Mouse (Mus musculus): Measurements from ENCODE around the gene Slc36a4. TPM values are rescaled to one million over a fixed set of nuclear protein-coding genes. Genes with fewer than 3 reads are reported as not detected.

The Slc36a4 gene
- total RNA-seq (2023) = 10 to 100 TPM; 16.0 to 16.6 TPM

GRCm38 (mm10) chr9:15709599-15710381 lies at the start of gene Slc36a4:
Gene Slc36a4 (plus strand): TSS chr9:15709738.

Other genes with a start within 250 kb of the Slc36a4 start
- 1 to 10 TPM; 2.4 to 3.7 TPM for gene Smco4, start 216.3 kb upstream of the Slc36a4 start, total RNA-seq (2023)
- gene Deup1, start 81.8 kb upstream of the Slc36a4 start, total RNA-seq (2023) = not detected
- not detected for gene Mtnr1b, start 164.8 kb downstream of the Slc36a4 start, total RNA-seq (2023)

All from neutrophil, adult 83 days (primary cell).